Mouse (Mus musculus): ENCODE measurements at regions not wholly inside any gene's neighbourhood (a gene's known extent, or its start where the extent isn't known, plus 50 kb on each side); places are given as distances from the start of the nearest gene placed in this dataset.
"Not testable (repeated sequence)": the region's sequence is repeated elsewhere in the genome, so short reads cannot be mapped to it uniquely, and the experiment has no call there.

GRCm38 (mm10) chr14:109035171-109035570, 121.2 kb upstream of the Slitrk1 start:
- DNase-seq (ENCODE audit: low read depth), result no peak

GRCm38 (mm10) chr14:108994919-108995318, 81.0 kb upstream of the Slitrk1 start:
- not testable (repeated sequence) for DNase-seq (ENCODE audit: low read depth)

- peak; percentile 26 for DNase-seq (ENCODE audit: low read depth)
Measured at GRCm38 (mm10) chr14:108976873-108977272, 62.9 kb upstream of the Slitrk1 start.

- DNase-seq (ENCODE audit: low read depth), result no peak
Measured at GRCm38 (mm10) chr14:108974036-108974435, 60.1 kb upstream of the Slitrk1 start.
